Mouse (Mus musculus) liver, embryonic 15.5 days (tissue): ENCODE measurements around the gene Msh5. TPM values are rescaled to one million over a fixed set of nuclear protein-coding genes. Genes with fewer than 3 reads are reported as not detected.
"Not testable (repeated sequence)": the region's sequence is repeated elsewhere in the genome, so short reads cannot be mapped to it uniquely, and the experiment has no call there.

ENCODE experiments used
- ATAC-seq: fragments of 200-750 bp; cut with Nextera tagmentation; 2 replicates; pipeline ENCODE4 v1.8.0; 2017; ENCODE audit warnings: moderate number of reproducible peaks, mild to moderate bottlenecking, moderate library complexity; ENCODE audit not compliant: insufficient read depth
- H3K27ac ChIP-seq: fragments of 300-500 bp; sonication (generic); replicated peaks from 2 replicates; pipeline ENCODE4 v1.5.1; 2015; ENCODE audit warnings: mild to moderate bottlenecking, inconsistent platforms
- H3K27me3 ChIP-seq: fragments of 300-500 bp; sonication (generic); 2 replicates; pipeline ENCODE4 v1.6.1; 2015; ENCODE audit warnings: mild to moderate bottlenecking, inconsistent platforms
- H3K36me3 ChIP-seq: fragments of 300-500 bp; sonication (generic); replicated peaks from 2 replicates; pipeline ENCODE4 v1.6.1; 2015; ENCODE audit warnings: moderate library complexity, mild to moderate bottlenecking, inconsistent platforms
- H3K4me1 ChIP-seq: fragments of 300-500 bp; sonication (generic); replicated peaks from 2 replicates; pipeline ENCODE4 v1.6.1; 2015; ENCODE audit warnings: inconsistent platforms
- H3K4me2 ChIP-seq: fragments of 300-500 bp; sonication (generic); 2 replicates; pipeline ENCODE4 v1.6.1; 2015; ENCODE audit warnings: moderate library complexity, mild to moderate bottlenecking, inconsistent platforms
- H3K4me3 ChIP-seq: fragments of 300-500 bp; sonication (generic); replicated peaks from 2 replicates; pipeline ENCODE4 v1.5.1; 2015; ENCODE audit warnings: mild to moderate bottlenecking, inconsistent platforms
- H3K9ac ChIP-seq: fragments of 300-500 bp; sonication (generic); 2 replicates; pipeline ENCODE4 v1.6.1; 2015; ENCODE audit warnings: moderate library complexity, mild to moderate bottlenecking, inconsistent platforms
- H3K9me3 ChIP-seq: fragments of 300-500 bp; sonication (generic); replicated peaks from 2 replicates; pipeline ENCODE4 v1.6.1; 2016; ENCODE audit warnings: inconsistent platforms
- WGBS: fragments of 180-500 bp; shearing (Covaris S2); methylation state at CpG from one replicate; pipeline ENCODE4 v1.1.7; 2015; ENCODE audit warnings: mixed read lengths; ENCODE audit not compliant: insufficient replicate concordance; 5-methylcytosine and 5-hydroxymethylcytosine counted together
- polyA plus RNA-seq: library from polyadenylated mRNA; unstranded; fragments of >200 nt; fragmentation: Nextera tagmentation; extraction: Ambion mirVana; gene quantifications from 2 replicates; pipeline ENCODE4 v1.2.1, GENCODE M21; 2015

The Msh5 gene
- polyA plus RNA-seq, 1 experiment from 2014 or later, result 4.3 TPM

- ATAC-seq, result no peak
- Histone ChIP-seq H3K4me1 (peaks cover 25% of the 10 kb centered on the region), H3K27ac (no peak overlapping the region), H3K4me2 (no peak overlapping the region), H3K9me3 (no peaks in the 10 kb centered on the region), H3K4me3 (no peak overlapping the region), H3K27me3 (no peaks in the 10 kb centered on the region), H3K36me3 (peaks cover 85% of the 10 kb centered on the region), H3K9ac (no peak overlapping the region)
- WGBS, result 81% methylated on average over 7 of the region's 7 CpGs
These were observed 39.1 kb downstream of the Msh5 start for GRCm38 (mm10) chr17:35007387-35007991.

GRCm38 (mm10) chr17:35005902-35006301 lies 40.6 kb downstream of the Msh5 start:
- not testable (repeated sequence) for H3K9me3 ChIP-seq, H3K27ac ChIP-seq, H3K4me3 ChIP-seq, ATAC-seq, H3K9ac ChIP-seq, H3K27me3 ChIP-seq, H3K4me2 ChIP-seq
- Histone ChIP-seq H3K36me3 (peaks cover 69% of the 10 kb centered on the region), H3K4me1 (peaks cover 36% of the 10 kb centered on the region)
- 88% methylated on average over 5 of the region's 5 CpGs for WGBS

GRCm38 (mm10) chr17:35005158-35005557 lies 41.4 kb downstream of the Msh5 start:
- WGBS, result 88% methylated on average over 10 of the region's 10 CpGs
- no peak overlapping the region; the same call in 1 of the 2 replicates for H3K27ac ChIP-seq
- H3K4me2 ChIP-seq, result no peak overlapping the region
- H3K27me3 ChIP-seq, result no peaks in the 10 kb centered on the region
- no peak for ATAC-seq
- no peak overlapping the region for H3K4me3 ChIP-seq
- no peak overlapping the region for H3K9ac ChIP-seq
- peaks cover 36% of the 10 kb centered on the region for H3K4me1 ChIP-seq
- no peaks in the 10 kb centered on the region for H3K9me3 ChIP-seq
- peaks cover 61% of the 10 kb centered on the region for H3K36me3 ChIP-seq

DNA sequence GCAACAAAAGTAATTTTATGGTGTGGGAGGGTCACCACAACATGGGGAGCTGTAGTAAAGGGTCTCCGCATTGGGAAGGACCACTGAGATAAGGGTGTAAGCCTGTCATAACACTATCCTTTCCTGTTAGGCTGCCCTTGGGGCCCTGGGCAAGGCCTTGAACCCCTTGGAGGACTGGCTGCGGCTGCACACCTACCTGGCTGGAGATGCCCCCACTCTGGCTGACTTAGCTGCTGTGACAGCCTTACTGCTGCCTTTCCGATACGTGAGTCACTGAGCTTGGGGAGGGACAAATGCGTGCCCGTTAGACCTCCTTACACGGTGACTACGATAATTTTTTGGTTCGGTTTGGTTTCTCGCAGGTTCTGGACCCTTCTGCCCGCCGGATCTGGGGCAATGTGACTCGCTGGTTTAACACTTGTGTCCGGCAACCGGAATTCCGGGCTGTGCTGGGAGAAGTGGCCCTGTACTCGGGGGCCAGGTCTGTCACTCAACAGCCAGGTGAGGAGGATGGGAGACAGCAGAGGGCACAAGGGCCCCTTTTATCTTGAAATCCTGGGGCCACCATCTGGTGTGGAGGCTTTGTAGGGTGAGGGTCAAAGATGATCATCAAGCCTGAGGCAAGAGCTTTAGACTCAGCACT lies 42.3 kb downstream of the Msh5 start:
- ATAC-seq, result no peak
- Histone ChIP-seq H3K9ac (no peak overlapping the region; the same call in 1 of the 2 replicates), H3K4me2 (peak overlapping the region; percentile 95), H3K9me3 (no peaks in the 10 kb centered on the region), H3K36me3 (peaks cover 53% of the 10 kb centered on the region), H3K4me1 (peaks cover 44% of the 10 kb centered on the region), H3K27ac (no peak overlapping the region), H3K4me3 (no peak overlapping the region), H3K27me3 (no peaks in the 10 kb centered on the region)
- 88% methylated on average over 17 of the region's 17 CpGs for WGBS

DNA sequence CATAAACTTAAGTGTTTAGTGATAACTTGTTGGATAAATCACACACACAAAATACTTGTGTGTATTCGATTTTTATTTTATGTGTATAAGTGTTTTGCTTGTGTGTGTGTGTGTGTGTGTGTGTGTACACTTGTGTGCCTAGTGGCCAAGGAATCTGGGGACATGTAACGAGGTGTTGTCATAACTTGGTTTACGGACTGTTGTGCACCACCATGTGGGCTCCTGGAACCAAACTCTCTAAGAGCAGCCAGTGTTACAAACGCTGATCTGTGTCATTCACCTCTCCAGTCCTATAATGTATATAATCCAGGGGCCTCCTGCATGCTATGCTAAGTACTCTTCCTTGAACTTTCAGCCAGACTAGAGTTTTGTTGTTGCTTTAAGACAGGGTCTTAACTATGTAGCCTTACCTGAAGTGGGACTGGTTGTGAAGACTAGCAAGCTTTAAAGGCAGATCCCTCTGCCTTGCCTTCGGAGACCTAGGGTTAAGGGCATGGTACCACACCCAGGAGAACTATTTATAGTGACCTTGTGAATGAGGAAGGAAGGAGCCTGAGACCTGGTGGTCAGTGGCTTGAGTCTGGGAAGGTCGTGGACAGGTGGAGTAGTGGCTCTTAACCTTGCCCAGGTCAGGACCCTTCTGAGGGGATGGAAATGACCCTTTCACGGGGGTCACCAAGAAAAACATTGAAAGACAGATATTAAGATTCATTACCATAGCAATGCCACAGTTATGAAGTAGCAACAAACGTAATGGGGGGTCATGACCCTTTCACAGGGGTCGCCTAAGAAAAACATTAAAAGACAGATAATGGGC lies 43.3 kb downstream of the Msh5 start:
- Histone ChIP-seq H3K27me3 (no peaks in the 10 kb centered on the region), H3K4me1 (peaks cover 54% of the 10 kb centered on the region), H3K36me3 (peaks cover 53% of the 10 kb centered on the region), H3K9me3 (no peaks in the 10 kb centered on the region), H3K4me3 (peak overlapping the region; percentile 77), H3K9ac (peak overlapping the region; percentile 94), H3K4me2 (peak overlapping the region; percentile 95), H3K27ac (peak overlapping the region; percentile 97)
- no peak for ATAC-seq
- WGBS, result 33% methylated on average over 9 of the region's 9 CpGs

- peaks cover 53% of the 10 kb centered on the region for H3K36me3 ChIP-seq
- H3K27ac ChIP-seq, result peak overlapping the region; percentile 97
- no peaks in the 10 kb centered on the region for H3K9me3 ChIP-seq
- ATAC-seq, result peak; percentile 6; the same call in 1 of the 2 replicates
- 4% methylated on average over 12 of the region's 12 CpGs for WGBS
- peak overlapping the region; percentile 77 for H3K4me3 ChIP-seq
- no peaks in the 10 kb centered on the region for H3K27me3 ChIP-seq
- peak overlapping the region; percentile 95 for H3K4me2 ChIP-seq
- peak overlapping the region; percentile 94 for H3K9ac ChIP-seq
- peaks cover 63% of the 10 kb centered on the region for H3K4me1 ChIP-seq
These were observed 44.2 kb downstream of the Msh5 start for GRCm38 (mm10) chr17:35002153-35002865.

DNA sequence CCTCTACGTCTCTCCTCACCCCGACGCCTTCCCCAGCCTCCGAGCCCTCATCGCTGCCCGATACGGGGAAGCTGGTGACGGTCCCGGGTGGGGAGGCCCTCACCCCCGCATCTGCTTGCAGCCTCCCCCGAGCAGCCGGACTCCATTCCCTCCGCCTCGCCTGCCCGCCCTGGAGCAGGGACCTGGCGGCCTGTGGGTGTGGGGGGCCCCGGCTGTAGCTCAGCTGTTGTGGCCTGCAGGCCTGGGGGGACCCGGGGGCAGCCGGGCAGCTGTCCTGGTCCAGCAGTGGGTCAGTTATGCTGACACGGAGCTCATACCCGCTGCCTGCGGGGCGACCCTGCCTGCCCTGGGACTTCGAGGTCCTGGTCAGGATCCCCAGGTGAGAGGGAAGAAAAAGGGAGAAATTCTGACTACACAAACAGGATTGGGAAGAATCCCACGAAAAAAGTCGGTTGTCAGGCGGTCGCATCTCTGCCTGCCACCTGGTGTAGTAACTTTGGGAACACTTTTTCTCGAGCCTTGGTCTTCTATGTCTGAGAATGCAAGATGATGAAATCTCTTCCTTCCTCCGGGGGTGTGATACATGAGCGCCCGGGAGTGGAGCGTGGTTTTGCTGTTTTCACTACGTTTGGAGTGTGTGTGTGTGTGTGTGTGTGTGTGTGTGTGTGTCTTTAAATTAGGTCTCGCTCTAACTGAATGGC lies 44.9 kb downstream of the Msh5 start:
- H3K27me3 ChIP-seq, result no peaks in the 10 kb centered on the region
- H3K36me3 ChIP-seq, result peaks cover 53% of the 10 kb centered on the region
- peak overlapping the region; percentile 94 for H3K9ac ChIP-seq
- H3K4me2 ChIP-seq, result peak overlapping the region; percentile 95
- under 1% methylated on average over 35 of the region's 35 CpGs for WGBS
- peak; percentile 7 for ATAC-seq
- H3K4me3 ChIP-seq, result peak overlapping the region; percentile 77
- peak overlapping the region; percentile 97 for H3K27ac ChIP-seq
- peaks cover 70% of the 10 kb centered on the region for H3K4me1 ChIP-seq
- no peaks in the 10 kb centered on the region for H3K9me3 ChIP-seq

DNA sequence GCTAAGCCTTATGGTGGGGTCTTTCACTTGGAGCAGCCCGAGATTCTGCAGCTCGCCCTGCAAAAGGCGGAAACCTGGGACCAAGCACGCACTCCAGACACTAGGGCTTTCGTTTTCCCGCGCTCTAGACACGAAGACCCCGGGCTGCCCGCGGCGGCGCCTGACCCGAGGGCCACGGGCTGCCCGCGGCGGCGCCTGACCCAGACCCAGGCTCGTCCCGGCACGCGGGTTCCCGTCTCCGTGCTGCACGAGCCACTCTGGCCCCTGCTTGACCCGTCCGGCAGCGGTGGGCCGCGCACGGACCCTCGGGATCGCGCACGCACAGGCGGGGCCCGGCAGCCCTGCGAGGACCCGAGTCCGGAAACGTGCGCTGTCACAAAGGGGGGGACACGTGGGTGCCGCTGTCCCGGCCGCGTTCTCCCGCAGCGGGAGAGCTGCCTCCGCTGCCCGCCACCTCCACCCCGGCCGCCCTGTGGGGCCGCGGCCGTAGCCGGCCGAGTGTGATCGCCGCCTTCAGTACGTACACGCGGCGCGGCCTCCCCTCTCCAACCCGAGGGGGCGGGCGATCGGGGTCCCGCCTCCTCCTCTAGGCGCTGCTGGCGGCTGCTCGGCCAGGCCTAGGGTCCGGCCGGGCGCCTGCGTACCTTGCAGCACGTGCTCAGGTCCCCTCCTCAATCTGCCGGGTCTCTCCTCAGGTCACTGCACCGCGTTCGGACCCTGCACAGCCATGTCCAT lies 45.7 kb downstream of the Msh5 start, which contains the start of gene Vars:
Vars (plus strand) TSS at position 271 of the 735 bp plus-strand sequence.
- peak within 1 kb of the TSS; percentile 77 for H3K4me3 ChIP-seq
- ATAC-seq, result peak; percentile 85
- H3K27me3 ChIP-seq, result no peaks in the 10 kb centered on the region
- peaks cover 76% of the 10 kb centered on the region for H3K4me1 ChIP-seq
- H3K27ac ChIP-seq, result peak within 1 kb of the TSS; percentile 97
- H3K9ac ChIP-seq, result peak within 1 kb of the TSS; percentile 94
- under 1% methylated on average over 81 of the region's 83 CpGs for WGBS
- peaks cover 51% of the 10 kb centered on the region for H3K36me3 ChIP-seq
- no peaks in the 10 kb centered on the region for H3K9me3 ChIP-seq
- peak within 1 kb of the TSS; percentile 95 for H3K4me2 ChIP-seq

DNA sequence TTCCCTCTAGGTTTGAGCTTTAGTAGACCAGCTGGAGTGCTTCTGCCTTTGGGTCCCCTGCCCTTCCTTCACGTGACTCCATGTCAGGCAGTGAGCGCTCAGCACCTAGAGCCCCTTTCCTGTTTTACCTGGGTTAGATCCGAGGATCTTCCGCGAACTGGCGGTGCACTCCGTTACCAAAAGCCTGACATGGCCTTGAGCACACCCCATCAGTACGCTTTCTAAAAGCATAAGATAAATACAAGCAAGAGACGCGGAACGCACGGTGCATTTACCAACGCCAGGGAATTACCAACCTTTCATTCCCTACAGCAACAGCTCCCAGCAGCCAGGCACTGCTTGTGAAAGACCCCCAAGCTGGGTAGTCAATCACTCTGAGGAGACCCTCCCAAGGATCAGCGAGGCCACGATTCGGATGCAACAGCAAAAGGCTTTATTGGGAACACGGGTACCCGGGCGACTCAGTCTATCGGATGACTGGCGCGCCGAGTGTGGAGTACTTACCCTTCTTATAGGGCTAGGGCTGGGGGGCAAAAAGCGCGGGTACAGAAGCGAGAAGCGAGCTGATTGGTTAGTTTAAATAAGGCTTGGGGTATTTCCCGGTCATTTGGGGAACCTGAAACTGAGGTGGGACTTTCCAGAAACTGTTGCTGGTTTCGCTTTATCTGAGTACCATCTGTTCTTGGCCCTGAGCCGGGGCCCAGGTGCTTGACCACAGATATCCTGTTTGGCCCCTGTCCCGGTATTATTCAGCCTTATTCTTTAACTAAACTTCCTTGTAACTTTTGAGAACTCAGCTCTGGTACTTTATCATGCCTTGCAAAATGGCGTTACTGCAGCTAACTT lies 46.5 kb downstream of the Msh5 start:
- H3K27me3 ChIP-seq, H3K9me3 ChIP-seq: not testable (repeated sequence)
- H3K4me2 ChIP-seq, result peak overlapping the region; percentile 95
- peak overlapping the region; percentile 77 for H3K4me3 ChIP-seq
- H3K9ac ChIP-seq, result peak overlapping the region; percentile 94
- H3K36me3 ChIP-seq, result peaks cover 43% of the 10 kb centered on the region
- H3K4me1 ChIP-seq, result peaks cover 78% of the 10 kb centered on the region
- peak overlapping the region; percentile 97 for H3K27ac ChIP-seq
- peak; percentile 38 for ATAC-seq
- WGBS, result 5% methylated on average over 30 of the region's 32 CpGs
